Mouse (Mus musculus): ENCODE data around the gene Cpb2.

Gene Cpb2

DNA sequence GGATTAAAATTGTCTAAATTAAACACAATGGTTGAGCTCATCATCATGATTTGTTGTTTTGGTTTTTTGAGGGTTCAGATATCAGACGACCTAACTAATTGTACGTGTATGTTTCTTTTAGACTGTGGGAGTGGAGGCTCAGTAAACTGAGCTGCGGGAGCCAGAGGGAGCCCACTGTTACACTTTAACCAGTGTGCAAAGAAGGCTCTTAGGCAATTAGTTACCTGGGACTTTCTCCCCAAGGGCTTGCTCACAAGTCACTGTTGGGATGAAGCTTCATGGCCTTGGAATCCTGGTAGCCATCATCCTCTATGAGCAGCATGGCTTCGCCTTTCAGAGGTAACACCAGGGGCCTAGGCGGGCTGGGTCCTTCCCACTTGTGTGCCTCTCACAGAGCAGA is at the start of gene Cpb2:
Cpb2 (plus strand) TSS at position 201 of the 400 bp plus-strand sequence.
- DNase-seq, result no peak

DNA sequence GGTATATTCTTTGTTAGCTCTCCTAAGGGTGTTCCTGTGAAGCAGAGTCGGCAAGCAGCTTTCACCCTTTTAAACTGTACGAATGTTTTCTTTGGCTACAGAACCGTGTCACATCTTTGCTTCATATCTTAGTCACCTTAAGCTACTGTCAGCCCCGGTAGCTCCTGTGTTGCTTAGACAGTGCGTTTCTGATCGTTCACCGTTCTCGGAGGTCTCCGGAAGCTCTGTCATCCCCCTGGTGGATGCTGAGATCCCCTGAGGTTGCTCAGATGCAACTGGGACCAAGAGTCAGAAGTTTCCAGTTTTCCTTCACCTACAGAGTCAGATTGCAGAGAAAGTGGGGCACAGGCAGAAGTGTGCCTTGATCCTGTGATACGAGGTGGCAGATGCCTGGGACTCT is 49.7 kb upstream of the Cpb2 start:
- DNase-seq, result no peak

DNA sequence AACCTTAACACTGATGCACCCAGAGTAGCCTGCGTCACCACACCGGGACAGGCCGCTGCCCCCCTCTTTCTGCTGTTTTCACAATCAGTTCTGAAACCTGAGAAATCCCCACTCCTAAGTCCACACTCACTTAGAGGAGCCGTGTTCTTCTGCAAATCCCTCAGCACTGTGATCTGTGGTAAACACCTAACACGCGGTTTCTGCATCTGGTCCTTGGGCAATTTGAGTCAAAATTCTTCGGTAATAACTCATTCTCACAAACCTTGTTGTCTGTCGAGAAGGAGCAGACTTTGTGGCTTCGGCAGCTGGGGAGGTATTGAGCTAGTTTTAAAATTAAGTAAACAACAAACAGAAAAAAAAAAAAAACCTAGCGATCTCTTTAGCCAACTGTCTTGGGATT is 49.2 kb upstream of the Cpb2 start:
- no peak for DNase-seq

DNA sequence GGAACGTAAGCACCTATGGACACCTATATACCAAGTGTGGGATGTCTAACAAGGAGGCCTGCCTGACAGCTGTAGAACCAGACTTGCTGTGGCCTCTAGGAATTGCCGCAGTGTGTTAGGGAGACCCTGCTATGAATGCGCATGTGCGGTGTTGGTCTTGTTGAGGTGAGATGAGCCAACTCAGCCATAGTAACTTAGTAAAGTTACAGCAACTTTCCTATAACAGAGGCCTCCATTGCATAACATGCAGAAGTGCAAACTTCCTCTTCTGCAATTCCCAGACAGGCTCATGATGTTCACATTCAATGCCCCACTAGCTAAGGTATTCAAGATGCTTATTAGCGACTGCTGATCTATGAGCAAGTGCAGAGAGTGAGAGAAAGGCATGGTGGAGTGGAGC is 46.6 kb upstream of the Cpb2 start:
- DNase-seq, result peak; percentile 93

DNA sequence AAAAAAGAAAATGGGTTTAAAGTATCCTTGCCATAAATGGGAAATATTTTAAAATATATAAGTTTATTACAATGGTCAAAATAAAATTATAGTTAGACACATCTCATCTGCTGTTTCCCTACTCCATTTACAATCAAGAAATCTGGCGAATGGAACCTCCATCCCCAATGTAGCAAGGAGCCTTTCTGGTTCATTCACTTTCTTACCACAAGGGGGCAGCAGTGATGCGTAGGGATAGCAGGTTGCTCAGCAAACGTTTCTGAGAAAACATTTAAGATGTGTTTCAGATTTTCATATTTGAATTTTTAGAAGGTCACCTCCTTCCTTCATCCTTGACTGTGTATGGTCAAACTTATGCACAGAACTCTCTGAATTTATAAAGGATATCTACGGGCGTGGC is 45.1 kb upstream of the Cpb2 start:
- DNase-seq, result no peak

DNA sequence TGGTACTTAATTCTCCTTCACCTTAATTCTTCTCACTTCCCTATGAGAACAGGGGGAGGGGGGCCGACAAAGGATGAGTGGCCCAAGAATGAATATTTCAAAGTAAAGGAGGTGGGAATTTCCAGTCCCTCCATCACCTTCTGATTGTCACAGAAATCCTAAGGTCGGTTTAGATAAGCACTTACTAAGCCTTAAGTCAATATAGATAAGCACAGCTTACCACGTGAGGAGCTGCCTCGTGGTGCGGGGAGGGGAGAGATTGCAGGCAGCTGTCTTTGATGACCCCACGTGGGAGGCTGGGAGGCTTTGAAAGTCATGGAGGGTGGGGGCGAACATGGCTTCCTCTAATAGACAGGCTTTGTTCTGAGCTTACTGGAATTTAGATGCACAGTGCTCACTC is 44.4 kb upstream of the Cpb2 start:
- no peak for DNase-seq

DNA sequence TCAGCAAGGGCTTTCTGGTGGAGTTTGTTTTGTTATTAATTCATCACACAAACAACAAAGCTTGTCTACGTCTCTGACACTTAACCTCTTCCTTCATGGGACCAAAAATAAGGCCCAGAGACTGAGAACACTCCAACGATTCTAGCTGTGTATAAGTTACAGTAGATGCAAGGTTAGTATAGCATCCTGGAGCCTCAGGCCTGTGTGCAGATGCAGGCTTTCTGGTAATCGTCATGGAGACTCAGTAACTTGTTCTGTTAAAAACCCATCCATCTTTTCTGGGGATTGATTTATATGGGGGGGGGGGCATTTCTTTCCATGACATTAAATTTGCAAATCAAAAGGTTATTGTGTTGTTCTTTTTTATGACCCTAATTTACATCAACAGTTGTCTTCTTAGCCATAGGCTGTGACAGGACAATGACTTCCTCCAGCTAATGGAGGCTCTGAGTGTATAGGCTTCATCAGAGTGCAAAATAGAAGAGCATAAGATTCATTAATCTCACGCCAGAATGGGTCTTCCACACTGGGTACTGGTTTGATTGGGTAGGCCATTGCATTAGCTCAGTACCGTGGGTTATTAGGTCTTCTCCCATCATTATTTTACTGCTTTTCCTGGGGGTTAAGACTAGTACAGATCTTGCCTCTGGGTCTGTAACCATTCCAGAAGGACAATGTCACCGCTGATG is 36.6 kb upstream of the Cpb2 start:
- no peak for DNase-seq

DNA sequence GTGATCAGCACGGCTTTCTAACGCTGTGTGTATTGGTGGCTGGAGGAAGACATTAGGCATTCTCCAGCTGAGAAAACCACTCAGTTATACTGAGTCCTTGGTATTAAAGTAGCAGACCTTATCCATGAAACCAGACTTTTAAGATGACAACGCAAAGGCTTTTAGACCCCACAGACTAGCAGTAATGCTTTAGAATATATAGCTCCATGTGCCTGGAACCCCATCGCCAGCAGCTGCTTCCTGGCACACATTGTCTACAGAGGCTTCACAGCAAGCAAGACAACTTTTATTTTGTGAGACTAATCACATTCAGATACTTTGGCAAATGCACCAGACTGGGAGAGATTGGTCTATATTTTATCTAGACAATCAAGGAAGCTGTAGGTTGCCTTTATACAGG is 35.8 kb upstream of the Cpb2 start:
- no peak for DNase-seq

DNA sequence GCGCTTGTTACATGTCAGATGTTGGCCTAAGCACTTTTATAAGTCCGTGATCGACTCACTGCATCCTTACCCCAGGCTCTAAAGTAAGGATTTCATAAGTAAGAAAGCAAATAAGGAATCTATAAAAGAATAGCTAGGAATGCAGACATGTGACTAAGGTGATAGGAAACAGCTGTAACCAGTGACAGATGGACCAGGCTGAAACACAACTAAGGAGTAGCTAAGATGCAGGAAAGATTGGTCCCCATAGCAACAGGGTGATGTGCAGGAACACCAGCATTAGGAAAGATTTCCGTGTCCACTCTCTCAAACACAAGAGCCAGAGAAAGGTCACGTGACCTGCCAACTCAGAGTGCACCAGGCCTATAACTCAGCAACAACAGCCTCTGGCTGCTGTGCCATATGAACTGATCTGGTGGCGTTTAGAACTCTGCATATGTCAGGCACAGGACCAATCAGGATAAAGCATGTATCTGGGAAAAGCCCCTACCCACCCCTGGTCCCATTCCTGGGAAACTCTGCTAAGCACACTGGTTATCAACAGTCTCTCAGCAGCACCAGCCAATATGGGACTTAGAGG is 33.4 kb upstream of the Cpb2 start:
- DNase-seq, result no peak

DNA sequence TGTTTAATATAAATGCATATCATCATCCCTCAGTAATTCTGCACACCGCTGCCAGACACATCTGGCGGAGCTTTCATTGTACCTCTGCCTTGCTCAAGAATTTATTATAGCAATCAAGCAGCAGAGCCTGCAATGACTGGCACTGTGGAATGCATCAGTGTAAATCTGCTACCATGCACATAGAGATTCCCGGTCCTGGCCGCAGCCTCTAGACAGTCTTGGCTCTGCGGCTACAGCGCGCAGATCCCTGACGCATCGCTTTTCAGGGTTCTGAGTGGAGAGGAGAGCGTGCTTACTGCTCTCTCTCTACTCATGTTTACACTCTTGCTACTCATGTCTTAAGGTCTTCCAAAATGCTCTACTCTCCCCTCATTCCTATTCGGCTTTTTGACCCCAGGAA is 28.3 kb upstream of the Cpb2 start:
- DNase-seq, result no peak

DNA sequence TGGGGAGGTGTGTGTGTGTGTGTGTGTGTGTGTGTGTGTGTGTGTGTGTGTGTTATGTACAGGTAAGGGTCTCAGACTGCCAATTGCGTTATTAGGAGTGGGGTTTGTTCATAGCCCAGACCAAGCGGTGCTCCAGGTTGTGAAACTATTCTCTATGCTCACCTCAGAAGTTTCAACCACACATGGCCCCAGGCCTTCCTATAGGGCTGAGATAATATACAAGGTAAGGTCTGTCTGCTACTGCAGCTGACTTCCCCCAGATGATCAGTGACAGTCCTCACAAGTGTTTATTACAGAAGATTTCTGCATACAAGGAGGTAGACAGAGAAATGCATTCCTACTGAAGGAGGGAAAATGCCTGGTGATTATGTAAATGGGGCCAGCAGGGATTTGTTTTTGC is 23.2 kb upstream of the Cpb2 start:
- no peak for DNase-seq

DNA sequence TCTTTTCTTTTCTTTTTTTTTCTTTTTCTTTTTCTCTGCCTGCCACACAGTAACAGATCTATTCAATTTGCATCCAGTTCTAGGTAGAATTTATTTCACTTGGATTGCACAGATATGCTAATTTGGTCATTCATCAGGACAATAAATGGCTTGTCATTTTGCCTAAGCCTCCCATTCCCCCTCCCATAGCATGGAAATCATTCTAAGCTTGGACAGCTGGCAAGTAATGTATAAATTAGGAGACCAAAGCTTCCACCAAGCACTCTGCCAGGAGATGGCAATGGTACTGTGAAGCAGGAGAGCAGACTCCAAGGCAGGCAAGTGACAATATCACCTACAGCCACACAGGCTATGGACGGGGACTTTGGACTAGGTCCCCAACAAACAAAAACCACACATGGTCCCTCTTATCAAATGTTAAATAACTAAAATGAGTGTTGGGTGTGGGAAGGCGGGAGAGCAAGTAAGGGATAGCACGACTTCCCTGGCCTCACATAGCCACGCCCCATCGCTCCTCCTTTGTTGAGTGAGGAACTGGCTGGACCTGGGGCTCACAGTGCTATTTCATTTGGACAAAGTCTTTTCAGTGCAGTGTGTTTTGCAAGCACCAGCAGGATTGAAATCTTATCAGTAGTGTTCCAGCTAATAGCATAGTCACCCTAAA is 22.7 kb upstream of the Cpb2 start:
- no peak for DNase-seq

DNA sequence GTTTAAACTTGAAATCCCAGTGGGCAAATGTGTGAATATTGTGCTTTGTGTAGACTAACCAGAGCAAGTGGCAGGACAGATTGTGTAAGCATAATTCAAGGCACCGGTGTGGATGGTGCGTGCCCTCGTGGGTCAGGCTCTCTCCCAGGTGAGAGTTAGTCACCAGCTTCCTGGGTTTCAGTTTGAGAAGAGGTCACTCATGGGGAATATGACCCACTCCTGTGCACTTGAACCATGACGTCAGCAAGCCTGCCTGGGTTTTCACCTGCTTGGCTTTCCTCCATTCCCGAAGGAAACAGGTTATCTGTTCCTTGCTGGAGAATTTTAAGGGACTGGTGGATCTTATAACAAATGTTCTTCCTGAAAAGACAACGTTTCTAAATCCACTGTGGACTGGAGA is 19.7 kb upstream of the Cpb2 start:
- no peak for DNase-seq

DNA sequence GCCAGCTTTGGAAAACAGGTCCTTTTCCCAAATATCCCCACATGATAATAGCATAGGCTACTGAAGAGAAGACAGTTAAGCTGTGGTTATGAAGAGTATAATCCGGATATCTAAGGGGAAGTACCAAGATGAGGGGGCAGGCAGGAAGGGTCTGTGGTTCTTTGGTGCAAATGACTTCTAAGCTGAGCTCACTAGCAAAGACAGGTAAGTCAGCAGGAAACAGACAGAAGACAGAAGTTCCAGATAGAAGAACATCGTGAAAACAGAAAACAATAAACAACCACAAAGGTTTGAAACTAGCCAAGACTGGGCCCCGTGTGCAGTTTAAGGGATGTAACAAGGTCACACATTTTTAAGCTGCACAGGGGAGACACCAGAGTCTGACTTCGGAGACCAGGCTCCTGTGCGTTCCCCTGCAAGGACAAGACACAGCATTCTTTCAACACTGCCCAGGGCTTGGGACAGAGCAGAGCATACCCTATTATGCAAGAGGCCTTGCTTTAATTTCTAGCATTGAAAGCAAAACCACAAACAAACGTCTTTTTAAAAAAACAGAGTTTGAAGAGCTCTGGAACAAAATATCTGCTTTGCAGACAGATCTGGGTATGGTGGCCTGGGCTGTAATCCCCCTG is 14.5 kb upstream of the Cpb2 start:
- DNase-seq, result no peak

DNA sequence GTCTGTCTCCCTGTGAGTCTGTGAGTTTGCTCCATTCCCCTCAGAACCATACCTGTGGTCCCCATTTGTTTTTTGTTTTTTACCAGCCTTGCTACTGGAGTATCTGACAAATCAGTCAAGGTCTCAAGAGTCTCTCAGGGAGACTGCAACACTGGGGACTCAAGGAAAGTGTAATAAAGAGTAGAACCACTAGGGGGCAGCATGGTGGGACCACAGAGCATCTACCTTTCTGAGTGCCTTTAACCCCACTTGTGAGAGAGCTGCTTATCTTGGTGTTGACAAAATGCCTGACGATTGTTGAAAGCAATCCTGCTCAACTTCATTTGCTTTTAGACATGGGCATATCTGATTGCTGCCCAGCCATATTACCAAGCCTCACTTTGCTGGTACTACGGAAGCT is 12.3 kb upstream of the Cpb2 start:
- no peak for DNase-seq

DNA sequence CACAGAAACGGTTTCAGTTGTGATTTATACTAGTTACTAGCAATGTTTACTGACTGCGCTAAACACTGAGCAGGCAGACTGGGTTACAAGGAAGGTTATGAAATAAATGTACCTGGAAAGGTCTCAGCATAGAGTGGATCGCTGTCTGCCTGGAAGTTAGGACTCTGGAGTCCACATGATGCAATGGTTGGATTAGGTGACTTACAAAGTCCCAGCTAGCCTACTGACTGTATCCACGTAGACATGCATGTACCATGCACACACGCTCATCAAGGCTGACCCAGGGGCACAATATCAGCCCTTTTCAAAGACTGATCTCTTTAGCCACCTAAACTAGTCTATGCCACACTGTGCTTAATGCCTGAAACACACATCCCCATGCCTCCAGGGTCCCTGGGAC is 9.0 kb upstream of the Cpb2 start:
- no peak for DNase-seq

DNA sequence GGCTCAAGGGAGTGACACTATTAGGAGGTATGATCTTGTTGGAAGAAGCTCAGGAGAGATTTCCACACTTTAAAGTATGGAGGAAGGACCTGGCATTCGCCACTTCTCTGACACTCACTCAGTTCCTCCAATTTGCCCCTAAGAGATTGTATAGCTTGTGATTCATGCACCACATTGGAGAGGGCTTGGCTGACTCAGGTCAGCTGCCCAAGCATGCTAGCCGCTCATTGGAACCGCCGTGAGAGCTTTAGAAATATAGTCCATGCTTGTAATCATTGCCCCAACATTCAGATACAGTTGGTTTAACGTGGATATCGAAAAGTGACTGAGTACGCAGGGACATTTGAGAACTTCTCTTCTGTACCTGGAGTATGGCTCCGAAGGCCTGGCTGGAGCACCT is 6.5 kb upstream of the Cpb2 start:
- DNase-seq, result no peak

DNA sequence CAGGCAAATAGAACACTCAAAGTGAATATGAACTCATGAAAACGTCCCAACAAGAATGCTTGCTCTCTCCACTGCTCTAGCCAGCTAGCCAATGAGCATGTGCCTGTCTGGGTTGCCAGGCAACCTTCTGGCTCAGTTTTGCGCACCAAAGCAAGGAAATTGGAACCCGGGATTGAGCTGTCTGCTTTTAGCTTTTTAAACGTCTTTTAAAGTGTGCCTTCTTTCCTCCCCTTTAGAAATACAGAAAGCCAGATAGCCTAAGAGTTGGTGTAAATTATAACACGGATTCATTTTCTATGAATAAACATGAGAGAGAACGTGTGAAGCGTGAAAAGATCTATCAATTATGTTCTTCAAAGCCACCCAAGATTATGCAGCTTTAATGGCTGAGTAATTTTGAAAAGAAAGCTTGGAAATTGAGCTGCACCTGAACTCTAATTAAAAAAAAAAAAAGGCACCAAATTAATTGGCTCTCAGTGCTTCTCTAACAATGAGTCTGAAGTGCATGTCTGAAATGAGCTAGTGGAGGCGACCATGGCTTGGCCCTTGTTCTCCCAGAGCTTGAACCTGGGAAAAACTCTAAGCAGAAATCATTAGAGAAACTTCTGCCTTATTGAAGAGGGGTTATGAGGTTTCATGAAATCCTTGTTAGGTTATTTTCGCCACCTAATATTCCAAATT is 6.0 kb upstream of the Cpb2 start:
- DNase-seq, result no peak

DNA sequence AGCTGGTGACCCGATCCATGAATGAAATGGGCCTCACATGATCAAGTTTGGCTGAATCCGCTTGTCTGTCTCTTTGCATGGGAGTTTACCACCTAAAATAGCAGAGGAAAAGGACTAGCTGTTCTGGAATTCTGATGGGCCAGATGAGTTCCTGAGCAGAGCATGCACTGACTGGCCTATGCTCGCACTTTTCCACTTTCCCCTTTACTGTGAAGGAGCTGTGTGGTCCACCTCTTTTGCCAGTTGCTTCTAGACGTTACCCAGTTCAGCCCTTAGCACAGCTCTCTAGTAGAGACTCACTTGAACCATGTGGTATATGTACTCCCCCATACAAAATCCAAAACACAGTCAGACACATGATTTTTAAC is 5.5 kb upstream of the Cpb2 start:
- no peak for DNase-seq

DNA sequence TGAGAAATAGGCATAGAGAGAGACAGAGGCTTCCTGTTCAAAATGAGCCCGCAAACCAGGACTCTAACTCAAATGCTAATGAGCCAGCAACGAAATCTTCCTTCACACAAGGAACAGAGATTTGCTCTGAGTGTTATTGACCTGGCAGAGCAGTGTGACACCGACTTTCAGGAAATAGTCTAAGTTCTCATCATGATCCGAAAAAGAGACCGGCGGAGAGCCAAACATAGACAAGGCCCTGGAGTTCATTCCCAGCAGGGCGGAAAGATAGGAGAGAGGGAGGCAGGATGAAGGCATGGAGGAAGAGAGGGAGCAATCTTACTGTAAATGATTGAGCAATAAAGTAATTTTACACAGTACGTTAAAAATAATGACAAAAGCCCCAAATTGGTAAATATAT is 5.0 kb upstream of the Cpb2 start:
- no peak for DNase-seq

DNA sequence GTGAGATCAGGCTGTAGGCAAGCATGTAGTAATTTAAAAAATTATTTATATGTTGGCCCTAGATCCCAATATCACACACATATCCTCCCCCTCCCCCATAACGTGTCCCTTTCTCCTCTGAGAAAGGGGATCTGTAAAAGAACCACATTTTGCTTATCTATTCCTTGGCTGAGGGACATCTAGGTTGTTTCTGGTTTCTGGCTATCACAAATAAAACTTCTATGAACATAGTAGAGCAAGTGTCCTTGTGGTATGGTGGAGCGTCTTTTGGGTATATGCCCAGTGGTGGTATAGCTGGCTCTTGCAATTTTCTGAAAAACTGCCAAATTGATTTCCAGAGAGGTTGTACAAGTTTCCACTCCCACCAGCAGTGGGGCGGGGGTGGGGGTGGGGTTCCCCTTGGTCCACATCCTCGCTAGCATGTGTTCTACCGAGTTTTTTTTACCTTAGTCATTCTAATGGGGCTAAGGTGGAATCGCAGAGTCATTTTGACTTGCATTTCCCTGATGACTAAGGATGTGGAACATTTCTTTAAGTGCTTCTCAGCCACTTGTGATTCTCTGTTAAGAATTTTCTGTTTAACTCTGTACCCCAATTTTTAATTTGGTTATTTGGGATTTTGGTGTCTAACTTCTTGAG is 3.9 kb upstream of the Cpb2 start:
- no peak for DNase-seq

DNA sequence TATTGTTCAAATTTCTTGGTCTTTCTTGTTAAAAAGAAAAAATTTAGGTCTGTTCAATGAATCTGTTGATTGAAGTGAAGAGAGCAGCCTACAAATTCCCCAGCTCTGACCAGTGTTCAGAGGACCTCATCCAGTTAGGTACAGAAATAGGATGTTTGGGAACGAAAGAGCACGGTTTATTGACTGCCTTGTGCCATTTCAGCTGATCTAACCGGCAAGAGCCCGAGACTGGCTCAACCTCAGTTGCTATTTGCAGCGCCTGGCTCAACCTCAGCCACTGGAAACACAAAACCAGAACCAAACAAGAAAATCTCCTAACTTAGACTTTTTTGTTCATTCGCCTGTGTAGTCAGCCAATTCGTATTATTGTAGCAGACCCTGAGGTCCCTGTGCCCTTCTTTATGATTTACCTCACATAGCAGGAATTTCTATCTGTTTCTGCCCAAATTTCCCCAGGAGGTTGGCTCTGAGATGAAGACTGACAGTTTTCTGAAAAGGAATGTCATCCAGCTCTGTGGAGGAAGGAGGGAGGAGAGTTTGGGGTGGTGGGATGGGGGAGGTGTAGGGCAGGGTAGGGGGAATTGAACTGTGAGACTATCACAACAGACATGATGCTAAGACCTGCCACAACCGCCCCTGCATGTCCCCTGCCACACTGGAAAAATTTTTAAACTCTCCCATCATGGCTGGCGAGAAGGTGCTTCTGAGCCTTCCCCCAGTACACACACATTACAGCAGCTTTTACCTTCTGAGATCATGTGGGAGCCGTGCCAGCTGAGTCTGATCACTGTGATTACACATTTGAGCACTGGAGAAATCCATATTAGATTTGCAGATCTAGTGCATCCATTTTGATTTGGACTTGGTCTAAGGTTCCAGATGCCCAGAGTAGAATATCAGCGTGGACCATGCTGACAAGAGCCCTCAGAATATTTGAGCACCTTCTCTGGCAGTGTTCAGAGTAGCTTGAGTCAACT is 4.2 kb downstream of the Cpb2 start:
- DNase-seq, result no peak

All from heart, adult 11 months (tissue).